Mouse (Mus musculus): ENCODE measurements around the gene Psmb8. TPM values are rescaled to one million over a fixed set of nuclear protein-coding genes. Genes with fewer than 3 reads are reported as not detected.

Gene Psmb8
- total and polyA plus RNA-seq, 2 experiments: 80.3 to 101 TPM

DNA sequence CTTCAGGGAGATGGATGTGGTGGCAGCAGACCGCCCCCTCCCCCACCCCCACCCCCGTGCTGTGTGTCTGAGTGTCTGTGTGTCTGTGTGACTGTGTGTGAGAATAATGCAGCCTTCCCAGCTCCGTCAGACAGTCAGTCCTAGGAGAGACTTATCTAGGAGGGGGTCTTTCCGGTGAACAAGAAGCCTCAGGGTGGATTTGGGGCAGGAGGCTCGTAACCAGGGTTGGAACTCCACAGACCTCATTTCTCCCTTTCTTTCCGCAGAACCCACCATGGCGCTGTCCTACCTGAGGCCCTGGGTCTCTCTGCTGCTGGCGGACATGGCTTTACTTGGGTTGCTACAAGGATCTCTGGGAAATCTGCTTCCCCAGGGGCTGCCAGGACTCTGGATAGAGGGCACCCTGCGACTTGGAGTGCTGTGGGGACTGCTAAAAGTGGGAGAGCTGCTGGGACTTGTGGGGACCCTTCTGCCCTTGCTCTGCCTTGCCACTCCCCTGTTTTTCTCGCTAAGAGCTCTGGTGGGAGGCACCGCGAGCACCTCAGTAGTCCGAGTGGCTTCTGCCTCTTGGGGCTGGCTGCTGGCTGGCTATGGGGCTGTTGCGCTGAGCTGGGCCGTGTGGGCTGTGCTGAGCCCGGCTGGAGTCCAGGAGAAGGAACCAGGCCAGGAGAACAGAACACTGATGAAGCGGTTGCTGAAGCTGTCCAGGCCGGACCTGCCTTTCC lies 7.7 kb downstream of the Psmb8 start:
- Histone ChIP-seq H3K36me3 (ENCODE audit: control insufficient read depth, insufficient read depth, low read length) (peaks cover 2% of the 10 kb centered on the region; the same call in 1 of the 2 replicates), H3K79me2 (ENCODE audit: control insufficient read depth, insufficient read depth, low read length) (no peaks in the 10 kb centered on the region), H3K4me1 (ENCODE audit: control insufficient read depth, insufficient read depth, low read length) (peaks cover 6% of the 10 kb centered on the region; the same call in 1 of the 2 replicates), H3K4me3 (ENCODE audit: insufficient read depth, low read depth, low read length) (peak overlapping the region; percentile 95), H3K9ac (ENCODE audit: low read depth, low read length) (peak overlapping the region; percentile 90), H3K27me3 (ENCODE audit: control insufficient read depth, insufficient read depth, low read length) (no peaks in the 10 kb centered on the region), H3K27ac (replicated peaks; ENCODE audit: insufficient read depth, low read depth, low read length) (peak overlapping the region; percentile 29)
- 48% methylated on average over 18 of the region's 18 CpGs for WGBS
- DNase-seq (ENCODE audit: extremely low read depth, low read depth, low spot score): no peak
- no peak for TF ChIP-seq POLR2A (IDR thresholded peaks at IDR 0.05; ENCODE audit: extremely low read depth, insufficient read depth, low read length)
- TF ChIP-seq CTCF (IDR thresholded peaks at IDR 0.05; ENCODE audit: low read depth, low read length): no peak

DNA sequence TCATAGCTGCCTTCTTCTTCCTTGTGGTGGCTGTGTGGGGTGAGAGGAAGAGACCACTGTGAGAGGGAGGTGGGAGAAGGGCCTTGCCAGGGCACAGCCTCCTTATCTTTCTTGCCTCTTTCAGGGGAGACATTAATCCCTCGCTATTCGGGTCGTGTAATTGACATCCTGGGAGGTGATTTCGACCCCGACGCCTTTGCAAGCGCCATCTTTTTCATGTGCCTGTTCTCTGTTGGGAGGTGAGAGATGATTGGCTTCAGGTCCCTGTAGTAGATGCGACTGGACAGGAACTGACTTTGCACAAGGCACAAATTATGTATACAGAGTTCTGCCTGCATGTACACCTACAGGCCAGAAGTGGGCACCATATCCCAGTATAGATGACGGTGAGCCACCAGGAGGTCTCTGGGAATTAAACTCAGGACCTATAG lies 8.2 kb downstream of the Psmb8 start:
- H3K9ac ChIP-seq (ENCODE audit: low read depth, low read length): peak overlapping the region; percentile 90; the same call in 1 of the 2 replicates
- H3K4me3 ChIP-seq (ENCODE audit: insufficient read depth, low read depth, low read length): peak overlapping the region; percentile 95; the same call in 1 of the 2 replicates
- peaks cover 2% of the 10 kb centered on the region; the same call in 1 of the 2 replicates for H3K36me3 ChIP-seq (ENCODE audit: control insufficient read depth, insufficient read depth, low read length)
- TF ChIP-seq POLR2A (IDR thresholded peaks at IDR 0.05; ENCODE audit: extremely low read depth, insufficient read depth, low read length) (no peak), CTCF (IDR thresholded peaks at IDR 0.05; ENCODE audit: low read depth, low read length) (peak; percentile 52; the same call in 1 of the 2 replicates)
- H3K79me2 ChIP-seq (ENCODE audit: control insufficient read depth, insufficient read depth, low read length): no peaks in the 10 kb centered on the region
- DNase-seq (ENCODE audit: extremely low read depth, low read depth, low spot score): peak; percentile 26
- H3K27ac ChIP-seq (replicated peaks; ENCODE audit: insufficient read depth, low read depth, low read length): no peak overlapping the region; the same call in 1 of the 2 replicates
- WGBS: 65% methylated on average over 9 of the region's 9 CpGs
- peaks cover 6% of the 10 kb centered on the region; the same call in 1 of the 2 replicates for H3K4me1 ChIP-seq (ENCODE audit: control insufficient read depth, insufficient read depth, low read length)
- H3K27me3 ChIP-seq (ENCODE audit: control insufficient read depth, insufficient read depth, low read length): no peaks in the 10 kb centered on the region

DNA sequence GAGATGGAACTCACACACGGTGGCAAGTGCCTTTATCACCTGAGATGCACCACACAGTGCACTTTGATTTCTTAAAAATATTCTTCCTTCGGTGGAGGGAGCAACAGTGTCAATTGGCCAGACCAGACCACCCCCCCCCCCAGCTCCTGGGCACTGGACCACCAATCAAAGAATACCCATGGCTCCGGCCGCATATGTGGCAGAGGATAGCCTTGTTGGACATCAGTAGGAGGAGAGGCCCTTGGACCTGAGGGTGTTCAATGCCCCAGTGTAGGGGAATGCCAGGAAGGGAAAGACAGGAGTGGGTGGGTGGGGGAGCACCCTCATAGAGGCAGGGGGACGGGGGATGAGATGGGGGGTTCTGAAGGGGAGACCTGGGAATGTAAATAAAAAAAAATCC lies 9.2 kb downstream of the Psmb8 start:
- Histone ChIP-seq H3K9ac (ENCODE audit: low read depth, low read length) (no peak overlapping the region), H3K36me3 (ENCODE audit: control insufficient read depth, insufficient read depth, low read length) (no peaks in the 10 kb centered on the region)
- DNase-seq (ENCODE audit: extremely low read depth, low read depth, low spot score): no peak

GRCm38 (mm10) chr17:34207456-34207855 lies 9.9 kb downstream of the Psmb8 start:
- Histone ChIP-seq H3K4me1 (ENCODE audit: control insufficient read depth, insufficient read depth, low read length) (peaks cover 6% of the 10 kb centered on the region; the same call in 1 of the 2 replicates), H3K9ac (ENCODE audit: low read depth, low read length) (no peak overlapping the region), H3K27me3 (ENCODE audit: control insufficient read depth, insufficient read depth, low read length) (no peaks in the 10 kb centered on the region), H3K36me3 (ENCODE audit: control insufficient read depth, insufficient read depth, low read length) (0 out of 2 replicates have a peak, but pooled peaks cover 2% of the 10 kb centered on the region), H3K79me2 (ENCODE audit: control insufficient read depth, insufficient read depth, low read length) (no peaks in the 10 kb centered on the region), H3K27ac (replicated peaks; ENCODE audit: insufficient read depth, low read depth, low read length) (no peak overlapping the region), H3K4me3 (ENCODE audit: insufficient read depth, low read depth, low read length) (no peak overlapping the region)
- no peak for DNase-seq (ENCODE audit: extremely low read depth, low read depth, low spot score)
- 83% methylated on average over 3 of the region's 3 CpGs for WGBS
- no peak for TF ChIP-seq POLR2A (IDR thresholded peaks at IDR 0.05; ENCODE audit: extremely low read depth, insufficient read depth, low read length)
- TF ChIP-seq CTCF (IDR thresholded peaks at IDR 0.05; ENCODE audit: low read depth, low read length): no peak

More for the DNA sequence above, 9.2 kb downstream of the Psmb8 start:
- H3K27ac ChIP-seq (replicated peaks; ENCODE audit: insufficient read depth, low read depth, low read length): no peak overlapping the region
- H3K4me3 ChIP-seq (ENCODE audit: insufficient read depth, low read depth, low read length): no peak overlapping the region
- 92% methylated on average over 5 of the region's 5 CpGs for WGBS
- TF ChIP-seq CTCF (IDR thresholded peaks at IDR 0.05; ENCODE audit: low read depth, low read length) (no peak), POLR2A (IDR thresholded peaks at IDR 0.05; ENCODE audit: extremely low read depth, insufficient read depth, low read length) (no peak)
- H3K27me3 ChIP-seq (ENCODE audit: control insufficient read depth, insufficient read depth, low read length): no peaks in the 10 kb centered on the region
- H3K4me1 ChIP-seq (ENCODE audit: control insufficient read depth, insufficient read depth, low read length): peaks cover 6% of the 10 kb centered on the region; the same call in 1 of the 2 replicates
- H3K79me2 ChIP-seq (ENCODE audit: control insufficient read depth, insufficient read depth, low read length): no peaks in the 10 kb centered on the region

DNA sequence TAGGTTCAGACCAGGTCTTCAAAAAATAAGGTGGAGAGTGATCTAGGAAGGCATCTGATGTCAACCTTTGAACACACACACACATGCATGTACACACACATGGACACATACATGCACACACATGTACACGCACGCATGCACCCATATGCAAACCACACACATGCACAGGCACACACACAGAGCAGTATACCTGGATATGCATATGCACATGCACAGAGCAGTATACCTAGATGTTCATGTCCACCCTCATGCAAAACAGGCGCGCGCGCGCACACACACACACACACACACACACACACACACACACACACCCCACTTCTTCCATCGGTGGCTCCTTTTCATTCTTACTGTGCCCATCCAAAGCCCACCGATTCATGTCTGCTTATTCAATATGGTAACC lies 10.3 kb downstream of the Psmb8 start:
- Histone ChIP-seq H3K27ac (replicated peaks; ENCODE audit: insufficient read depth, low read depth, low read length) (no peak overlapping the region), H3K27me3 (ENCODE audit: control insufficient read depth, insufficient read depth, low read length) (no peaks in the 10 kb centered on the region), H3K4me3 (ENCODE audit: insufficient read depth, low read depth, low read length) (no peak overlapping the region), H3K9ac (ENCODE audit: low read depth, low read length) (no peak overlapping the region), H3K36me3 (ENCODE audit: control insufficient read depth, insufficient read depth, low read length) (peaks cover 5% of the 10 kb centered on the region), H3K4me1 (ENCODE audit: control insufficient read depth, insufficient read depth, low read length) (peaks cover 6% of the 10 kb centered on the region; the same call in 1 of the 2 replicates), H3K79me2 (ENCODE audit: control insufficient read depth, insufficient read depth, low read length) (no peaks in the 10 kb centered on the region)
- DNase-seq (ENCODE audit: extremely low read depth, low read depth, low spot score): no peak
- WGBS: 96% methylated on average over 9 of the region's 9 CpGs
- no peak for TF ChIP-seq CTCF (IDR thresholded peaks at IDR 0.05; ENCODE audit: low read depth, low read length)

GRCm38 (mm10) chr17:34208421-34208820 lies 10.9 kb downstream of the Psmb8 start:
- 69% methylated on average over 10 of the region's 10 CpGs for WGBS
- no peak overlapping the region for H3K27ac ChIP-seq (replicated peaks; ENCODE audit: insufficient read depth, low read depth, low read length)
- DNase-seq (ENCODE audit: extremely low read depth, low read depth, low spot score): no peak
- no peaks in the 10 kb centered on the region for H3K79me2 ChIP-seq (ENCODE audit: control insufficient read depth, insufficient read depth, low read length)
- peaks cover 8% of the 10 kb centered on the region for H3K36me3 ChIP-seq (ENCODE audit: control insufficient read depth, insufficient read depth, low read length)
- TF ChIP-seq POLR2A (IDR thresholded peaks at IDR 0.05; ENCODE audit: extremely low read depth, insufficient read depth, low read length): no peak
- TF ChIP-seq CTCF (IDR thresholded peaks at IDR 0.05; ENCODE audit: low read depth, low read length): no peak
- H3K4me1 ChIP-seq (ENCODE audit: control insufficient read depth, insufficient read depth, low read length): peaks cover 6% of the 10 kb centered on the region; the same call in 1 of the 2 replicates
- H3K4me3 ChIP-seq (ENCODE audit: insufficient read depth, low read depth, low read length): no peak overlapping the region
- H3K27me3 ChIP-seq (ENCODE audit: control insufficient read depth, insufficient read depth, low read length): no peaks in the 10 kb centered on the region
- no peak overlapping the region for H3K9ac ChIP-seq (ENCODE audit: low read depth, low read length)
